Mouse (Mus musculus) Muller cell, postnatal 12 days (primary cell): Measurements from ENCODE around the gene Ptpro.

Source experiments
- DNase-seq: peaks from one replicate; pipeline ENCODE4 v3.0.0-alpha.2; 2015; ENCODE audit errors: inconsistent ontology term

Gene Ptpro

GRCm38 (mm10) chr6:137252194-137252886 is at the start of gene Ptpro:
Ptpro (plus strand) TSS chr6:137252319.
- DNase-seq, result peak; percentile 51

DNA sequence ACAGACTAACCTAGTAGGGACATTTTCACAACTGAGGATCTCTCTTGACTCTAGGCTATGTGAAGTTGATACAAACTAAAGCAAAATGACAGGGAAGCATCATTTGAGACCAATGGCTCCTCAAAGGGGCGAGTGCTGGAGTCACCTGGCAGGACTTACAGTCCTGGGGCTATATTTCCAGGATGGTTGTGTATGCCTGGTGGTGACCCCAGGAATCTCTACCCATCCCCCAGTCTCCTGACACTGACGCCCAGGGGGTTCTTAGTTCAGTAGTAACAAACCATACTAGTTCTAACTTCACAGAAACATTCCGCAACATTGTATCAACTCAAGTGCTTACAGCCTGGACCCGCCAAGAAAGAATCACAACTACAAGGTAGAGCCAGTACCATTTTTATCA is 49.5 kb upstream of the Ptpro start:
- DNase-seq, result no peak

DNA sequence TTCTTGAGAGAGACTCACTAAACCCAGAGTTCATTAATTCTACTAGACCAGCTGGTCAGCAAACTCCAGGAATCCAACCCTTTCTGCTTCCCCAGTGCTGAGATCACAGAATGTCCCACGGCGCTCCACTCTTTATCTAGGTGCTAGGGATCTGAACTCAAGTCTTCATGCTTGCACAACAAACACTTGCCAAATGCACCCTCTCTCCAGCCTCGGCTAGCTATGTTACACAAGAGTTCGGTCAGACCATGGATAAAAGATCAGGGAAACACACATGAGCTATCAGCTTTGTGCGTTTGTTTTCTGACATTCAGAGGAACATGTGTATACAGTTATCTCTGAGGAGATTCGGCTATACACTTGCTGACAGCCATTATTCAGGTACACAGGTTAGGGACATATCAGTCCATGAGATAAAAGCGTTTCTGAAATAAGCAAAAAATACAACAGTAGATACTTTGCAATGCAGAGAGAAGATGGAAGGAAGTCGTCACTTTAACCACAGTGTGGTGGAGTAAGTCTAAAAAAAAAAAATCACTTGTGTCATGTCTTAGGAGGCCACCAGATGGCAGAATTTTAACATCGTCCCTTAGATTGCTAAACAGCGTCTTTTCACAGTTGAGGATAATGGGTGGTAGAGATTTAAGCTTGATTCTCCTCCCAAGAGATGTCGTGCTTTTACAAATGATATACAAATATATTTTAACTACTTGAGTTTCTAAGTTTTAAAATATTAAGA is 46.3 kb upstream of the Ptpro start:
- peak; percentile 17 for DNase-seq

- DNase-seq, result no peak
Measured at GRCm38 (mm10) chr6:137207126-137207525, 45.0 kb upstream of the Ptpro start.

DNA sequence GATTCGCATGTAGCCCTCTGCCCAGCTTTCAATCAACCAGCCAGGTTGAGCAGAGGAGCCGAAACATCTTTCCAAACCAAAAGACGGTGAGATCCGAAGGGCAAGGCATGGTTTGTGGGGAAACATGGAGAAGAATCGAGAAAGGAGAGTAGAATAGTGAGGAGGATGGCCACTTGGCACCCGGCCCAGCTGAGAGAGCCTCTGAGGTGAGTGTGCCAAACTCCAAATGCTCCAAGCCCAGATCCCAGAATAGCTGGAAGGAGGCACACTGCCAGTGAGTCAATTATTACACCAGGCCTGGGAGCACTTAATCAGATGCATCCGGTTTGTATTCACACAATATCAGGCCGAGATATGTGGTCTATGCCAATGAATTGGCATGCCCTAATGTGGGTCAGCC is 42.1 kb upstream of the Ptpro start:
- peak; percentile 92 for DNase-seq

DNA sequence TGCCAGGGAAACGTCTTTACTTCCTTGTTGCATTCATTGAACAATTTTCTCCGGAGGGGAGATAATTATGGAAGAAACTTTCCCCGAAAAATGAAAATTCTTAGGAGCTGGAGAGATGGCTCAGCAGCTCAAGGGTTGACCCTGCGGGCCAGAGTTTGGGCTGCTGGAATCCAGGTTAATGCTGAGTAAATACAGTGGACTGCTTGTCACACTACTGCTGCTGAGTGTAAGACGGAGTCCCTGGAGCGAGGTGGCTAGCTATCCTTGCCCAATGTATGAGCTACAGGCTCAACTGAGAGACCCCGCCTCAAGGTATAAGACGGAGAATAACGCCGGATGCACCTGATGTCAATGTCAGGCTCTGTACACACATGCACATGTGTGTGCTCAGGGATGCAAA is 41.1 kb upstream of the Ptpro start:
- DNase-seq, result no peak

DNA sequence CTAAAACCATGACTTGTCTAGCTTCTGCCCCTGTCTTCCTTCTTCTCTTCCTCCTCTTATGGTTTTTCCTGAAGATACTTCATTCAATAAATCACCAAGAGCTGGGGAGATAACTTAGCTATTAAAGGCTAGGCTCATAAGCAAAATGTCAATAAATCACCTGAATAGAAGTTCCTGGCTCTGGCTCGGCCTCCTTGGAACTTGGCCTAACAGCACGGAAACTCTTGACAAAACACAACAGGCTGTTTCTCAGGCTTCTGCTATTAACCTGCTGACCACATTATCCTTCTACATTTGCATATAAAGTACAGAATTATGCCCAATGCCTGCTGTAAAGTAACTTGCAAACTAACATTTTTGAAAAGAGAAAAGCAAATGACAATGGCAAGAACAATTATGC is 40.7 kb upstream of the Ptpro start:
- no peak for DNase-seq

DNA sequence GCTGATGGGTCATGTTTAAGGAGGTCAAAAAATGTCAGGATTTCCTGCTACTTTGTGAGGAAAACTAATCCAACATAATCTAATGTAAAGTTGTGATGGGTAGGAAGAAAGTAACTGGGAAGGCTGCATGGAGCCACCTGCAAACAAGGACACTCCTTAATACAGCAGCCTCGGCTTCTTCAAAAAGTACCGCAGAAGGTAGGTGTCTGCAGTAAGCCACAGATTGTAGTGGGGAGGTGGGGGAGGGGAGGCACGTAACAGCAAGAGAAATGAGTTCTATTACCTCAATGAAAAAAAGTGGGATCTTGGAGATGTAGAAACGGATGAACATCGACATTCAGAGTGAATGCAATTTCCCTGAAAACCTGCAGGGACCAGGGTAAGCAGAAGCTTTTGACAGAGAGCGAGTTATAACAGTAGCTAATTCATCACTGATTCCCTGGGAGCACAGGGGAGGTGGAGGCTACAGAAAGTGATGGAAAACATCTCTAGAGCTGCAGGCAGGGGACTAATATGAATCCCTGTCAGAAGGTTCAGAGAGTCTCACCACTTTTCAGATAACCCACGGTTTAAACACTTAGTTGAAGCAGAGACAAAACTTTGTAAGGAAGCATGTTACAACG is 34.2 kb upstream of the Ptpro start:
- no peak for DNase-seq

GRCm38 (mm10) chr6:137252887-137253242 is 746 bp downstream of the Ptpro start:
- no peak for DNase-seq

DNA sequence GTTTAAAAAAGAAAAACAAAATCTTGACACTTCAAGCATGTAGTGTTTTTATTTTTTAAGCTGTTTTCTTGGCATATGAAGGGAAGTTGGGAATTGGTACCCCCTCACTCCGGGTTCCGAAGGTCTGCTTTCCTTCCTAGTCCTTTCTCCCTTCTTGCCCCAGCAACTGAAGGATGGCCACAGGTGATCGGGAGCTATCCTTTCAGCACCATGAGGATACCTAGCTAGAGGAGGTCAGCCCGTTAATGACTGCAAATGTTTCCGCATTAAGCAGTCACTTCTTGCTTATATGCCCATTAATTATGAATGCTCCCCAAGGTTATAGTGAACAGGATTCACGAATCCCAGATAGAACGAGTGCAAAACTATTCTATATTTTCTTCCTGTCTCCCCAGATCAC is 1.3 kb downstream of the Ptpro start:
- no peak for DNase-seq

DNA sequence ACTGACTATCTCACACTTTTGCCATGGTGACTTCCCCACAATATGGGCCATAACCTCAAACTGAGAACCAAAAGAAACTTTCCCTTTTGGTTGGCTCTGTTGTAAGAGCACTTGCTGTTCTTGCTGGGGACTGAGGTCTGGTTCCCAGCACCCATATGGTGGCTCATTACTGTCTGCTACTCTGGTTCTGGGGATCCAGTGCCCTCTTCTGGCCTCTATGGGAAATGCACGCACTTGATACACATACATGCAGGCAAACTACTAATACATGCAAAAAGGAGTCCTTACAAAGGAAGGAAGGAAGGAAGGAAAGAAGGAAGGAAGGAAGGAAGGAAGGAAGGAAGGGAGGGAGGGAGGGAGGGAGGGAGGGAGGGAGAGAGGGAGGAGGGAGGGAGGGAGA is 8.9 kb downstream of the Ptpro start:
- DNase-seq, result no peak

DNA sequence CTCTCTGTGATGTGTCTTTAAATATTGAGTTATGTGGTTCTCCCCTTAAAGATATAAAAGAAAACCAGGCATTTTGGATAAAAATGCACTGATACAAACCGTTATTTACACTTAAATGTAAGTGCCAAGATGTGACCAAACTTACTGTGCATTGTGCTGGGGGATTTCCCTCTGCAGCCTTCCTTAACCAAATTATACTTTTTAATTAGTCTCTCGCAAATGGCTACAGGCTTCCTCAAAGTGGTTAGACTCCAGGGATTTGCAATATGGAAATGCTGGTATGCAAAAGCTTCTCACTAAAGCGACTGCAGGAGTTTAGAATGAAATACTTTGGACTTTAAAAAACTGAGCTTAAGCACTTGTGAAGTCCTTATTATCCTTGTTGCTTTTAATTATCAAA is 10.0 kb downstream of the Ptpro start:
- DNase-seq, result no peak

- no peak for DNase-seq
Measured at GRCm38 (mm10) chr6:137268019-137268418, 15.9 kb downstream of the Ptpro start.

- DNase-seq, result no peak
Measured at GRCm38 (mm10) chr6:137268592-137268991, 16.5 kb downstream of the Ptpro start.

GRCm38 (mm10) chr6:137272513-137272912 is 20.4 kb downstream of the Ptpro start:
- no peak for DNase-seq

- DNase-seq, result no peak
Measured at GRCm38 (mm10) chr6:137277587-137277994, 25.5 kb downstream of the Ptpro start.

GRCm38 (mm10) chr6:137279576-137279975 is 27.5 kb downstream of the Ptpro start:
- DNase-seq, result no peak

- DNase-seq, result no peak
Measured at GRCm38 (mm10) chr6:137281541-137282049, 29.5 kb downstream of the Ptpro start.

GRCm38 (mm10) chr6:137282050-137282449 is 29.9 kb downstream of the Ptpro start:
- no peak for DNase-seq

GRCm38 (mm10) chr6:137286376-137286775 is 34.3 kb downstream of the Ptpro start:
- no peak for DNase-seq

DNA sequence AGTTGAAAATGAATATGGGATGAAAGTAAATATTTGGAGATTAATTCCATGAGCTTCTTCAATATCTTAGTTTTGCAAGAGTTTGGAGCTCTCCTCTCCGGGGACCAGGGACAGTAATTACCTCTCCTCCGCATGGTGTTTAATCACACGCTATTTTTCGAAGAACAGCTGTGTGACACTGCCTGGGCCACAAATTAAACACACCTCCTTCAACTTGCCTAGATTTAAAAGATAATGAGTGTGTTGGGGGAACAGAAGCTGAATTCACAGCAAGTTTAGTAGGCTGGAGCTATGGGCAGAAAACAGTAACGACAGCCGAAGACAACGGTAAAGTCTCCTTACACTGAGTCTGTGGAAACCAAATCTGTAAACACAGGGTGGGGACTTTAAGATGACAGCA is 35.7 kb downstream of the Ptpro start:
- DNase-seq, result no peak

DNA sequence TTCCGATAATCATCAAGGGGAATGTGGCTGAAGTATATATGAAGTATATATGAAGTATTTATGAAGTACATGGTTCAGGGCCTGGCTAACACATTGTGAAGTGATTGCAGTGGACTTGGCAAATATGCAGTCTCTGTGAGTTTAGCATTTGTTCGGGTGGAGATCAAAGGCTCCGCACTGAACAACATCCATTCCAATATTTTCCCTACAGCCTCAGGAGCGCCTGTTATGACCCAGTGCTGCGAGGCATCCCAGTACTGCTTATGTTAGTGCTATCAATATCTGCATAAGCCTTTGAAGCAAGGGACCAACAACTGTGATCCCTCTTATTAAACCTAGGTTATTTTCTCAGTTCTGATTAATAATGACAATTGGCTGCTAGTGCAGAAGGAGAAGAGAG is 36.1 kb downstream of the Ptpro start:
- no peak for DNase-seq

DNA sequence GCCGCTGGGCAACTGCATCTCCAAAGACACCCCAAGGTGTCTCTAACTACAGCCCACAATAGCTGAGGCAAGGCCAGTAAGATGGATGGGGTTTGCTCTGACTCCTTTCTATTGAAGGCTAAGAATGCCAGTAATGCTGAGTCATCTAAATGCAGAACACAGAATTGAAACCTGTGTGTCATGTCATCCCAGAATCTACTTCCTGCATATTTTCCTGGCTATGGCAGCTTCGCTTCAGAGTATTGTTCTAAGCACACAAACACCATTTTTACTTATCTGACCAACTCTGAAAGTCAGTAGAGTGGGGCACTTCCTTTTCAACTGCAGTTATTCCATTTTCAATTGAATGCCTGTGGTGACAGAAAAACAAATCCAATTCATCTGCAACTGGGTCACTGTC is 40.3 kb downstream of the Ptpro start:
- peak; percentile 56 for DNase-seq
